Mouse (Mus musculus) ES-Bruce4 (cell line): ENCODE data around the gene Sla2.

Source experiments
- CTCF ChIP-seq: IDR thresholded peaks from one replicate; pipeline ENCODE4 v1.8.1; 2011; ENCODE audit warnings: low read depth, low read length
- POLR2A ChIP-seq: IDR thresholded peaks from one replicate; pipeline ENCODE4 v1.8.1; 2011; ENCODE audit warnings: low read length; ENCODE audit not compliant: insufficient read depth

GRCm38 (mm10) chr2:156874760-156875510, 12.1 kb downstream of the Sla2 start:
- TF ChIP-seq POLR2A (no peak), CTCF (no peak)
